Mouse (Mus musculus): ENCODE results near the gene Slc5a5. TPM values are rescaled to one million over a fixed set of nuclear protein-coding genes. Genes with fewer than 3 reads are reported as not detected.

Gene Slc5a5
- polyA plus RNA-seq, 2 experiments: 0.03 to 0.10 TPM

- Histone ChIP-seq H3K27ac (no peak overlapping the region), H3K4me3 (ENCODE audit: insufficient read depth in 1 of 2, low read depth in 2 of 2, low read length in 2 of 2) (no peak overlapping the region), H3K4me2 (ENCODE audit: low read depth) (no peak overlapping the region), H3K4me1 (replicated peaks; ENCODE audit: control insufficient read depth in 2 of 2, insufficient read depth in 2 of 2, low read length in 1 of 2) (peaks cover 0 to 3% of the 10 kb centered on the region in 2 experiments; a peak in 1 of 4 replicates), H3K9me3 (ENCODE audit: control insufficient read depth, low read length) (no peaks in the 10 kb centered on the region), H3K36me3 (replicated peaks; ENCODE audit: control insufficient read depth, insufficient read depth, low read depth) (peaks cover 27% of the 10 kb centered on the region), H3K9ac (replicated peaks) (no peak overlapping the region), H3K27me3 (ENCODE audit: control insufficient read depth, insufficient read depth, low read length) (peaks cover 34% of the 10 kb centered on the region)
- no peak for TF ChIP-seq CTCF (IDR thresholded peaks at IDR 0.05; ENCODE audit: low read depth)
- TF ChIP-seq EP300 (IDR thresholded peaks at IDR 0.05; ENCODE audit: low read depth): no peak
- WGBS (ENCODE audit: insufficient replicate concordance): 86% methylated on average over 8 of the region's 8 CpGs
- DNase-seq (ENCODE audit: low read depth in 3 of 3, low spot score in 3 of 3) (no peak), ATAC-seq (ENCODE audit: insufficient read depth) (no peak)
Measured at GRCm38 (mm10) chr8:70894771-70895545, 2.4 kb upstream of the Slc5a5 start.

GRCm38 (mm10) chr8:70894385-70894720 lies 1.8 kb upstream of the Slc5a5 start:
- TF ChIP-seq EP300 (IDR thresholded peaks at IDR 0.05; ENCODE audit: low read depth) (no peak), CTCF (IDR thresholded peaks at IDR 0.05; ENCODE audit: low read depth) (no peak)
- H3K9ac ChIP-seq (replicated peaks): no peak overlapping the region
- no peaks in the 10 kb centered on the region for H3K9me3 ChIP-seq (ENCODE audit: control insufficient read depth, low read length)
- H3K4me2 ChIP-seq (ENCODE audit: low read depth): no peak overlapping the region
- WGBS (ENCODE audit: insufficient replicate concordance): 48% methylated on average over 2 of the region's 2 CpGs
- peaks cover 34% of the 10 kb centered on the region for H3K27me3 ChIP-seq (ENCODE audit: control insufficient read depth, insufficient read depth, low read length)
- ATAC-seq (ENCODE audit: insufficient read depth) (no peak), DNase-seq (ENCODE audit: low read depth in 3 of 3, low spot score in 3 of 3) (no peak)
- no peak overlapping the region for H3K27ac ChIP-seq
- H3K36me3 ChIP-seq (replicated peaks; ENCODE audit: control insufficient read depth, insufficient read depth, low read depth): peaks cover 27% of the 10 kb centered on the region
- peaks cover 0 to 3% of the 10 kb centered on the region in 2 experiments; a peak in 1 of 4 replicates for H3K4me1 ChIP-seq (replicated peaks; ENCODE audit: control insufficient read depth in 2 of 2, insufficient read depth in 2 of 2, low read length in 1 of 2)
- H3K4me3 ChIP-seq (ENCODE audit: insufficient read depth in 1 of 2, low read depth in 2 of 2, low read length in 2 of 2): no peak overlapping the region

GRCm38 (mm10) chr8:70893656-70894384 lies 1.3 kb upstream of the Slc5a5 start:
- H3K27me3 ChIP-seq (ENCODE audit: control insufficient read depth, insufficient read depth, low read length): peaks cover 34% of the 10 kb centered on the region
- 28% methylated on average over 12 of the region's 12 CpGs for WGBS (ENCODE audit: insufficient replicate concordance)
- peak; percentile 88 for TF ChIP-seq CTCF (IDR thresholded peaks at IDR 0.05; ENCODE audit: low read depth)
- no peak for TF ChIP-seq EP300 (IDR thresholded peaks at IDR 0.05; ENCODE audit: low read depth)
- H3K4me3 ChIP-seq (ENCODE audit: insufficient read depth in 1 of 2, low read depth in 2 of 2, low read length in 2 of 2): no peak overlapping the region
- ATAC-seq (ENCODE audit: insufficient read depth) (peak; percentile 16; the same call in 1 of the 2 replicates), DNase-seq (ENCODE audit: low read depth in 3 of 3, low spot score in 3 of 3) (peak; percentile 74 to 77 (median 77))
- H3K9ac ChIP-seq (replicated peaks): no peak overlapping the region
- H3K27ac ChIP-seq: no peak overlapping the region
- H3K4me2 ChIP-seq (ENCODE audit: low read depth): no peak overlapping the region
- H3K9me3 ChIP-seq (ENCODE audit: control insufficient read depth, low read length): no peaks in the 10 kb centered on the region
- peaks cover 27% of the 10 kb centered on the region for H3K36me3 ChIP-seq (replicated peaks; ENCODE audit: control insufficient read depth, insufficient read depth, low read depth)
- peaks cover 0 to 3% of the 10 kb centered on the region in 2 experiments; a peak in 1 of 4 replicates for H3K4me1 ChIP-seq (replicated peaks; ENCODE audit: control insufficient read depth in 2 of 2, insufficient read depth in 2 of 2, low read length in 1 of 2)

- H3K4me3 ChIP-seq (ENCODE audit: insufficient read depth in 1 of 2, low read depth in 2 of 2, low read length in 2 of 2): peak overlapping the region in 1 of 2 experiments; percentile 17; a peak in 2 of 4 replicates
- no peaks in the 10 kb centered on the region; a peak in 1 of 4 replicates for H3K4me1 ChIP-seq (replicated peaks; ENCODE audit: control insufficient read depth in 2 of 2, insufficient read depth in 2 of 2, low read length in 1 of 2)
- DNase-seq (ENCODE audit: low read depth in 3 of 3, low spot score in 3 of 3): no peak
- TF ChIP-seq EP300 (IDR thresholded peaks at IDR 0.05; ENCODE audit: low read depth) (no peak), CTCF (IDR thresholded peaks at IDR 0.05; ENCODE audit: low read depth) (no peak)
- H3K4me2 ChIP-seq (ENCODE audit: low read depth): no peak overlapping the region
- H3K9ac ChIP-seq (replicated peaks): no peak overlapping the region
- H3K27me3 ChIP-seq (ENCODE audit: control insufficient read depth, insufficient read depth, low read length): peaks cover 34% of the 10 kb centered on the region
- peaks cover 27% of the 10 kb centered on the region for H3K36me3 ChIP-seq (replicated peaks; ENCODE audit: control insufficient read depth, insufficient read depth, low read depth)
- H3K9me3 ChIP-seq (ENCODE audit: control insufficient read depth, low read length): no peaks in the 10 kb centered on the region
- WGBS (ENCODE audit: insufficient replicate concordance): 20% methylated on average over 20 of the region's 20 CpGs
- H3K27ac ChIP-seq: no peak overlapping the region
- ATAC-seq (ENCODE audit: insufficient read depth): no peak
Measured at GRCm38 (mm10) chr8:70892896-70893655, 519 bp upstream of the Slc5a5 start.

Measured in liver, embryonic 14.5 days (tissue).